Mouse (Mus musculus) ES-E14 (cell line): Measurements from ENCODE around the gene Col4a1. TPM values are rescaled to one million over a fixed set of nuclear protein-coding genes. Genes with fewer than 3 reads are reported as not detected.

ENCODE experiments used
- DNase-seq: peaks from one replicate; pipeline ENCODE4 v3.0.0-alpha.2; 2013; ENCODE audit warnings: low read depth, low spot score
- H3K27ac ChIP-seq: 2 replicates; pipeline ENCODE4 v1.5.1; 2012; ENCODE audit warnings: low read depth, mild to moderate bottlenecking, low read length, moderate library complexity, mixed read lengths; ENCODE audit not compliant: poor library complexity, insufficient read depth, severe bottlenecking
- H3K36me3 ChIP-seq: 2 replicates; pipeline ENCODE4 v1.6.1; 2012; ENCODE audit warnings: mild to moderate bottlenecking, low read length, moderate library complexity, mixed read lengths; ENCODE audit not compliant: control insufficient read depth, poor library complexity, insufficient read depth, severe bottlenecking
- H3K4me1 ChIP-seq, 2 experiments: fragments of 150-350 bp in 1 of 2; sonication (generic) in 1 of 2; 2 replicates each; pipeline ENCODE4 v1.6.1; 2012; ENCODE audit warnings: low read length in 2 of 2, mild to moderate bottlenecking in 1 of 2, mixed read lengths in 1 of 2; ENCODE audit not compliant: control insufficient read depth in 2 of 2, insufficient read depth in 2 of 2, poor library complexity in 1 of 2
- H3K4me3 ChIP-seq, 2 experiments: fragments of 150-350 bp in 1 of 2; sonication (generic) in 1 of 2; 2 replicates each; pipeline ENCODE4 v1.5.1; 2012; ENCODE audit warnings: low read length in 2 of 2, low read depth in 1 of 2, mild to moderate bottlenecking in 1 of 2, mixed read lengths in 1 of 2; ENCODE audit not compliant: insufficient read depth in 1 of 2, poor library complexity in 1 of 2, severe bottlenecking in 1 of 2
- H3K9ac ChIP-seq: 2 replicates; pipeline ENCODE4 v1.6.1; 2012; ENCODE audit warnings: low read depth, mild to moderate bottlenecking, low read length, mixed read lengths; ENCODE audit not compliant: poor library complexity, insufficient read depth, severe bottlenecking
- H3K9me3 ChIP-seq: fragments of 150-350 bp; sonication (generic); 2 replicates; pipeline ENCODE4 v1.6.1; 2012; ENCODE audit warnings: low read depth, mild to moderate bottlenecking, low read length; ENCODE audit not compliant: control insufficient read depth, insufficient read depth
- CHD2 ChIP-seq: IDR thresholded peaks from 2 replicates; pipeline ENCODE4 v1.6.1; 2014; ENCODE audit warnings: mild to moderate bottlenecking, low read depth, low read length, inconsistent platforms
- HCFC1 ChIP-seq: IDR thresholded peaks from 2 replicates; pipeline ENCODE4 v1.6.1; 2012; ENCODE audit warnings: low read length, inconsistent platforms, borderline replicate concordance; ENCODE audit not compliant: insufficient read depth
- MAFK ChIP-seq: IDR thresholded peaks from 2 replicates; pipeline ENCODE4 v1.6.1; 2014; ENCODE audit warnings: mild to moderate bottlenecking, low read depth, low read length, inconsistent platforms; ENCODE audit not compliant: insufficient read depth
- ZC3H11A ChIP-seq: IDR thresholded peaks from 2 replicates; pipeline ENCODE4 v1.6.1; 2012; ENCODE audit warnings: low read depth, mild to moderate bottlenecking, inconsistent platforms, low read length, borderline replicate concordance
- ZNF384 ChIP-seq: IDR thresholded peaks from 2 replicates; pipeline ENCODE4 v1.6.1; 2012; ENCODE audit warnings: low read depth, low read length, inconsistent platforms
- in situ Hi-C, 2 experiments: fragments of 600-800 bp; cut with MboI; formaldehyde crosslinking; loops; one replicate each; pipeline ENCODE4 v1.15.1; 2025; ENCODE audit warnings: low sequenced_read_pairs in 2 of 2, inconsistent platforms in 1 of 2; ENCODE audit not compliant: unreplicated experiment in 2 of 2
- total RNA-seq: library from RNA; depleted of rRNA; stranded (reverse); fragments of 300-350 nt; gene quantifications from 2 replicates; pipeline ENCODE4 v1.2.3, GENCODE M21; 2012

The Col4a1 gene
- total RNA-seq, 1 experiment = 198 TPM

DNA sequence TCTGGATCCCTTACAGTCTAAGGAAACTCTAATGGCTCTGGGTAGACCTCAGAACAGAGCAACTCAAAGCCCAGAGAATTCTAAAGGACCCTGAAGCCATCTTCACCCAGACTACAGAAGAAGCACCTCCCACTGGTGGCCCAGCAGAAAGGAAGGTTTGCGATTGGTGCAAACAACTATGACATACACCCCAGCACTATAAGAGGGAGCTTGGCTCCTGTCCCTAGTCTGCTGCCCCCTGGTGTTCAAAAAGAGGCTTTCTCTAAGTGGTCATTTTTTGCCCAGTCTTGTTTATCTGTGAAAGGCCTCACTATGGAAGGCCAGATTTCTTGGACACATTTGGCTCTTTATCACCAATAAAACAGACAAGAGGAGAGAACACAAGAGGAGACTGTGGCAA lies 97.4 kb downstream of the Col4a1 start:
- in situ Hi-C loops = no loop called here
- TF ChIP-seq ZC3H11A = peak; percentile 10; the same call in 1 of the 2 replicates
- no peak for TF ChIP-seq CHD2
- Histone ChIP-seq H3K9me3 (no peaks in the 10 kb centered on the region), H3K36me3 (no peaks in the 10 kb centered on the region), H3K4me3 (no peak overlapping the region), H3K27ac (no peak overlapping the region), H3K4me1 (no peaks in the 10 kb centered on the region), H3K9ac (no peak overlapping the region)
- peak; percentile 61 for DNase-seq

DNA sequence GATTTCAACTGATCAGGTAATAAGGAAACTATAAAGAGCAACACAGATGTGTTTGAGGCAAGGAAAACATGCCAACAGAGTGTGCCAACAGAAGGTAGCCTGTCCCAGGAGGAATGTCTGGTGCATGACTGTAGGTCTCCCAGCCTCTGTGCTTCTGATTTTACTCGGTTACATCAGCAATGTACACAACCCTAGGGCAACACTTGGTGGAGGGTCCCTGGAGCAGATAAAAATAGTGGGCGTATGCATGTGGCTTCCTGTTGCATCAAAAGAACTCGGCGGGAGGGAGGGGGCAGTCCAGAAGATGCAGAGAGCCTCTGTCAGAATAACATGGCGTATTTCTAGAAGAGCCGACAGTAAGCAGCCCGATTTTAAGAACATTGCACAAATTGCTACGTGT lies 106.1 kb downstream of the Col4a1 start:
- Histone ChIP-seq H3K36me3 (no peaks in the 10 kb centered on the region), H3K4me3 (no peak overlapping the region), H3K4me1 (no peaks in the 10 kb centered on the region), H3K27ac (no peak overlapping the region), H3K9me3 (no peaks in the 10 kb centered on the region), H3K9ac (no peak overlapping the region)
- in situ Hi-C loops = no loop called here
- TF ChIP-seq ZNF384 = no peak
- TF ChIP-seq CHD2 = no peak
- DNase-seq = no peak

DNA sequence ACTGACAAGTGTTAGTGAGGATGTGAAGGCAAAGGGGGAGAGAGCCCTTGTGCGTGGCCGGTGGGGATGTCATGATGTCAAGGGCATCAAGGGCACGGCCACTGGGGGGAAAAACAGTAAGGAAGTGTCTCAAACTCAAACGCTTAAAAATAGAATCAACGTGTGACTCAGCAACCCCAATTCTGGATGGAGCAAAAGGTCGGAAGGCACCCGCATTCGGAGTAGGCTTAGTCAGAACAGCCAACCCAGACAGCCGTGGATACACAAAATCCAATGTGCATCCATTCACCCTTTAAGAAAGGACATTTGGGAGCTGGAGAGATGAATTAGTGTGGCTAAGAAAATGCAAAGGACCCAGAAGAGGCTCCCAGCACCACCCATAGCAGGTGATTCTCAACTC lies 107.1 kb downstream of the Col4a1 start:
- TF ChIP-seq CHD2 (no peak), ZNF384 (no peak), HCFC1 (no peak), MAFK (no peak), ZC3H11A (no peak)
- Histone ChIP-seq H3K36me3 (no peaks in the 10 kb centered on the region), H3K27ac (no peak overlapping the region), H3K9ac (no peak overlapping the region), H3K9me3 (no peaks in the 10 kb centered on the region), H3K4me3 (no peak overlapping the region), H3K4me1 (no peaks in the 10 kb centered on the region)
- in situ Hi-C loops = no loop called here
- no peak for DNase-seq

DNA sequence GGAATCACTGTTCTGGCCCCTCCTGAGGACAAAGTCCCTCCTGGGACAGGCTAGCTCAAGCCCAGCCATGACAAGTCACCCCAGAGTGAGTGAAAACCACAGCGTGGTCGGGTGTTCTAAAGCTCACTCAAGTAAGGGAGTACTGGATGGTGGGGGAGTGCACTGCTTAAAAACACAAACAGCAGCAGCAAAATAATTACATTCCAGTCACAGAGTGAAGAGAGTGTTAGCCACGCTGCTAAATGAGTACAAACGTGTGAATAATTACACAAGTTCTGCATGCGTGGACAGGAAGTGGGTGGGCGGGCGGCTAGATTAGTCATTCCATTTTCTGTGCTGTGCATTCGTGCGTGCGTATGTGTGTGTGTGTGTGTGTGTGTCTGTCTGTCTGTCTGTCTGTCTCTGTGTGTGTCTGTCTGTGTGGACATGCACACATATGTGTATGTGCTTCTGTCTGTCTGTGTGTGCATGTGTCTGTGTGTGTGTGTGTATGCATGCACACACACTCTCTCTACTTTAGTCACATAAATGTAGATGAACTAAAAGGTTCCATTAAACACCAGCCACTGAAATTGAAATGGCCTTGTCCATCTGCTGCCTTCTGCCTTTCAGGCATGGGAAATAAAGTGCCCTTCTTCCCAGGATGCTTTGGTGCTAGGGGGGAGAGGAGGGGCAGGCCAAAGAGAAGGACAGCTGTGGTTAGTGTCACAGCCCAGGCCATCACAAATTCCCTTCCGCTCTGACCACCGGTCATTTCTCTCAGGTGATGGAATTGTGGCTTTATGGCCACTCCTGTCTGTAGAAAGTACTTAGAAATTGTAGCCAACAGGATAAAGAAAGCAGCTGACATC lies 109.1 kb downstream of the Col4a1 start:
- no peak for DNase-seq
- TF ChIP-seq CHD2 (no peak), MAFK (no peak)
- no peaks in the 10 kb centered on the region for H3K4me1 ChIP-seq
- H3K36me3 ChIP-seq = no peaks in the 10 kb centered on the region
- no peak overlapping the region for H3K27ac ChIP-seq
- no peak overlapping the region for H3K9ac ChIP-seq
- no peaks in the 10 kb centered on the region for H3K9me3 ChIP-seq
- no peak overlapping the region for H3K4me3 ChIP-seq
- in situ Hi-C loops = no loop called here

DNA sequence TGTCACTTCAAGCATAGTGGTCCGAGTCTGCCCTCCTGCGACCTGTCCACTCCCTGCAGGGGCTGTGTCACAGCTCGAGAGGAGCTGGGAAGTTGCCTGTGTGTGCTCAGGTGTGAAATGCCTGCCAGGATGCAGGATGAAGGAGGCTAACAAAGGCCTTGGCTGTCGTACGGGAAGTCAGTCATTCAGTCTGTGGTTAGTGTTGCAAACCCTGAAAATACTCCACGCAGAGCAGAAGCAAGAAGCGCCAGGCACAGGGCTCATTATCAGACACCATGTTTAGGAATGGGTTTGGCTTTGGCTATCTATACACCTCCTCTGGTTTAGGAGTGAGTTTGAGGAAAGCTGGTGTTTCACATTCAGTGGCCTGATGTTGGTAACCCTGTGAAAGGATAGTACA lies 114.0 kb downstream of the Col4a1 start:
- TF ChIP-seq CHD2 (no peak), HCFC1 (no peak), ZNF384 (no peak), ZC3H11A (no peak)
- Histone ChIP-seq H3K9me3 (no peaks in the 10 kb centered on the region), H3K9ac (no peak overlapping the region), H3K27ac (no peak overlapping the region), H3K4me3 (no peak overlapping the region), H3K4me1 (no peaks in the 10 kb centered on the region), H3K36me3 (no peaks in the 10 kb centered on the region)
- DNase-seq = no peak
- in situ Hi-C loops = loop anchor here in 1 of 2 experiments (25.0 kb wide), 2 partner anchors 611 to 786 kb away; no protein-coding TSS in a partner anchor
